Mouse (Mus musculus) monocyte, adult 2 months (primary cell): ENCODE results near the gene Bcl2l11.

Experiments used
- DNase-seq, 2 experiments: peaks; one replicate each; pipeline ENCODE4 v3.0.0; 2022; ENCODE audit warnings: low spot score in 2 of 2, low read depth in 1 of 2

The Bcl2l11 gene

DNA sequence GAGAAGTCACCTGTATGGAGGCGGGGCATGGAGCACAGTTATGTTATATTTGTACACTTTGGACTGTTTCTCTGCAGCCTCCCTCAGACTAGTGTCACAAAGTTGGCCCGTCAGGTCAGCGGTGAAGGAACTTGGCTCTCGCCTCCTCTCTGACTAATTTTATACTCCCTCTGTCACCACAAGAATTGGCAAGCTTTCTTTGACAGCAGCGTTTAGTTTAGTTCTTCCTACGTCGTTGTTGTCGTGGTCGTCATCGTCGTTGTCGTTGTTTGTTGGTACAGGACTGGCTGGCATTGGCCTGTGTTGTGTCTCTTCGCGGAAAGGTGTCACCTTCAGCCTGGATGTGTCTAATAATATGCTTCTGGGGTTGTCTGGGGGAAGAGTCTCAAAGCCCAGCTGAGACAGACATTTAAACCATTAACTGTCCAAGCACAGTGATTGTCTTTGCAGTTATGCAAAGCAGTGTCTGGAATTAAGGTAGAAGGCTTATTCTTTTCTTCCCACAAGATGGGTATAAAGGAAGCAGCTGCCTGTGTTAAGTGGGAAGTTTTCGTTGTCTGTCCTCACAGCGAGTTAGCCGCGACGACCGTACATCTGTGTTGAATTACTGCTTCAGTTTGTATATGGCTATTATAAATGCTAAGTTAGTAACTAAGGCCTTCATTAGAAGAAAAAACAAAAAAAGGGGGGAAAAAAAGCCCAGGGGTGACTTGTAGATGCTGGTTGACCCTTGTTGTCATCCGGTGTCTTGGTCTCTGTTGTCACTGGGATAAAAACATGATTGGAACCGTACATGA is 11.8 kb downstream of the Bcl2l11 start:
- no peak for DNase-seq

DNA sequence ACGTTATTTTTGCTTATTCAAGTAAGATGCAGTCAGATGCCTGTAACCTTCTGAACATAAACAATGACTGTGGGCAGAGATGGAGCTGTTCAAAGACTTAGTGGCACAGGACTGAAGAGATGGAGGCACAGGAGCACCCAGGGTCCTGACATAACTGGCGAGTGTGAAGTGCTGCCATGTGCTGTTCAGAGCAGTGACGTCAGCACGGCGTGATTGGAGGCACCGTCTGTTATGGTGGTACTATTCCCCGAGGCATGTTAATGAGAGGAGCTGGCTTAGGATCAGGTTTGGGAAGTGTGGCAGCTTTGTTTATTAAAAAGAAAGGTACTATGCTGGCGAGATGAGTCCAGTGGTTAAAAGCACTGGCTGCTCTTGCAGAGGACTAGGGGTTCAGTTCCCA is 13.1 kb downstream of the Bcl2l11 start:
- DNase-seq, result no peak

DNA sequence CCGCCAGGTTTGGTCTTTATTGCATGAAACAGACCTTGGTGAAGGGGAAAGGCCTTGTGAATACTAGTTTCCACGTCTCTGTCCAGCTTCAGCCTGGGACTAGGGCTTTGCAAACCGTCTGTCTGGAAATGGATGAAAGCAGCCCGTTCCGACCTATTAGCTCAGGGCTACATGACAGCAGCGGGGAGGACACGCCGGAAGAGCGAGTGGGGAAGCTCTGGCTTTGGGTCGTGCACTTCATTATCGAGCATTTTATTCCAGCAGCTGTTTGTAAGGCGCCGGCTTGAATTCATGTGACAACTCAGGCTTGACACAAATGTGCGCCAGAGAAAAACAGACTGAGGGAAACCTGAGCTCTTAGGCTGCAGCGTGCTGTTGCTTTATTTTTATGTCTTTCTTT is 13.9 kb downstream of the Bcl2l11 start:
- DNase-seq, result no peak

DNA sequence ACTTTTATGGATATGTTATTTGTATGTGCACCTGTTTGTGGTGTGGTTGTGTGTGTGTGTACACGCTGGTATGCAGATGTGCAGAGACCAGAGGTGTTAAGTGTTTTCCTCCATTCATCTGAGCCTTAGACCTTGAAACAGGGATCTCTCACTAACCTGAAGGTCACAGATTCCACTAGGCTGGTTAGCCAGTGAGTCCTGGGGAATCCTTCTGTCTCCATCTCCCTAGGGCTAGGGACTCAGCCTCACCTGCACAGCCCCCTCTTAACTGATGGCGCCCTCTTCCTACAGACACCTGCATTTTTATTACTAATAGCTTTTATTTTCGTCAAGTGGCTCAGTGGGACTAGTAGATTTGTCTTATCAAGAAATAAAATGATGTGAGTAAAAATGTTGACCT is 14.3 kb downstream of the Bcl2l11 start:
- DNase-seq, result no peak

DNA sequence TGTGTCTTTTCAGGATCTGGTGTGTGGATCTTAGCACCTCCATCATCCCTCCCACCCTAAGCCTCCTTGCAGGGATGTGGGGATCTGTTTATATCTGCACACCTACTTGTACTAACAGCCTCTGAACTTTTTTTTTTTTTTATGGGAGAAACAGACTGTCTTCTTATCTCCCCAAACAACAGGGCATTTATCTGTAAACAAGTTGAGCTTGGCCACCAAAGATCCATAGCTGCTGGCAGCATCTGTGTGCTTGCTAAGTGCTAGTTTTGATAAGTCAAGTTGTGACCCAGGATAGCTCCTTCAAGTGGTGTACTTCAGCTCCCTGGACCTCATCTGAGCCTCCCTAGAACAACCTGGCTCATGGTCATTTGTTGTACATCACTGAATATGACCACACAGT is 18.2 kb downstream of the Bcl2l11 start:
- DNase-seq, result no peak

DNA sequence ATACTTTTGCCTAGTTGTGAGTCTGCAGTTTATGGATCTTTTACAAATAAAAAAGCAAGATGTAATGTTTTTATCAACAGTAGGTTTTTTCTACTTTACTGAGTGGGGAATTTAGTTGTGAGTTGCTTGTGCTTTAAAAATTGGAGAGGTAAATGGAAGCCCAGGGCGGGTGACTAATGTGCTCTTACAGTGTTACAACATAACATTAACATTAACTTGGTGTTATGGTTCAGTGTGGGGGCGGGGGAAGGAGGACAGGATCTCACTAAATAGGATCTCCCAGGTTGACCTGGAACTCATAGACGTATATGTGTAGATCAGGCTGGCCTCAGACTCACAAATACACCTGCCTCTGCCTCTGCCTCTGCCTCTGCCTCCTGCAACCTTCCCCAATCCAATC is 19.6 kb downstream of the Bcl2l11 start:
- DNase-seq, result no peak

DNA sequence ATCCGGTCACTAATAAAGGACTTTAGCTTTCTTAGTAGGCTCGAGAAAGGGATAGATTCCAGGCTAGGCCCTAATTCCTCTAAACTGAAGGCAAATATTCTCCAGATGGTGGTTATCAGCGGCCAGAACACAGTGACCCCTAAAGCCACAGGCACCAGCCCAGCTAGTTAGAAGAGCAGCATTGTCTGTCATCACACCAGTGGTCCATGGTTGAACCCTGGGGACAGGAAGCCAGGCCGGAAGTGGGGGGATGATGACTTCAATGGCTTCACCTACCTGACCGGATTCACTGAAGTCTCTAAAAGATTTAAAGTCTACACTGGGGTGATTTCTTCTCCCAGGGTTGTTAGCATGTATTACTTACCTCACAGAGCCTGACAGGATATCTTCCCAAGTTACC is 23.8 kb downstream of the Bcl2l11 start:
- no peak for DNase-seq

DNA sequence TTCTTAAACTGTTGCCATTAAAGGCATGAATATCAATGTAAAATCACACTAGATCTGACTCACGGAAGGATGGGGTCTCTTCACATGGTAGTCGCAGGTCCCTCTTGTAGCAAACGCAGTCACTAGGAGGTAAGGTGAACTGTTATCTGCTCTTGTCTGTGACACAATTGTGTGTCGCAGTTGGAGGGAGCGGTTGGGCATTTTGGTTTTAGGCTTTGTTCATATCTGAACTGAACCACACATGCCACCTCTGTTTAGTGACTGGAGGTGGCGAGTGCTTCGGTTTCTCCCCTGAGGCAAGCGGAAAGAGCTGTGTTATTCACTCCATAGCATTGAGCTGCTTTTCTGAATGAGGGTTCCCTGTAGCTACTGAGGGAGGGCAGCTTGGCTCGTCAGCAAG is 26.4 kb downstream of the Bcl2l11 start:
- DNase-seq, result no peak

DNA sequence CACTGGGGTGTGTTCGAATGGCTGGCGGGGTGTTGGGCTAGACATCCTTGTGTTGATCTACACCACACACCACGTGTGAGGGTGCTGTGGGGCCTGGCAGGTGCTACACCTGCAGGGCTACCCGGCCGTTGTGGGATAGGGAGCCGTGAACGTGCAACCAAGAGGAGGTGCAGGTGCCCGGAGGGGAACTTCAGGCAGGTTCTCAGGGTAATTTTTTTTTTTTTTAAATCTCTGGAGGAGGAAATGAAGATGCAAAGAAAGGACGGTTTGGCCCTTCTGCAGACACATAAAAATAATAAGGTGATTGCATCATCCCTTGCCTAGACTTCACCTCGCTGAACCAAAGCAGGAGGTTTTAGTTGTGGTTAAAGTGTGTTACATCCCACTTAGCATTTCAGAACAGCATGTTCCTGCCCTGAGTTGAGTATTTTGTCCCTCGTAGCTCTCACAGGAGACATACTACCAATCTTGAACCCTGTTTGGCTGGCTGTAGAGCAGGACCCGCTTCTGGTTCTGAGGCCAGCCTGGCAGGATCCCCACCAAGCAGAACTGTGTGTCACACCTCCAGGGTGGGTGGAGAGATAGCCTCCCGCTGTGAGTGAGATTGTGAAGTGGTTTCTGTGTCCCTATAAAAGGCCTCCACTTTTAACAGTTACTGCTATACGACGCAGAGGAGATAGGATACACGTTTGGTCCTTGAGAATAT is 27.2 kb downstream of the Bcl2l11 start:
- no peak for DNase-seq

DNA sequence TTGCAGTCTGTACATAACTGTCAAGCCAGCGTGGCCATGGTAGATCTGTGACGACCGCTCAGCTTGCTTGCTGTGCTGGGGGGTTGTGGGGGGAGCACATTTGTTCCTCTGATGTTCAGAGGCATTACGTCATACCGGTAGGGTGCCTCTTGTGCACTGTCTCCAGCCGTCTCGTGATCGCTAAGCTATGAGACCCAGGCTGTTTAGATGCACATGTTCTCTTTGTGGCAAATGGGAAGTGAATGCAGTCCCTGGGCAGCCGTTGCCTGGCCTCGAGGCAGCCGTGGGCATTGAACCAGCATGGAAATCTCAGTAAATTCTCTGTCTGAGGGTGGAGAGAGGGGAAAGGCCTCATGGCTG is 27.7 kb downstream of the Bcl2l11 start:
- DNase-seq, result peak in 1 of 2 experiments; percentile 19

DNA sequence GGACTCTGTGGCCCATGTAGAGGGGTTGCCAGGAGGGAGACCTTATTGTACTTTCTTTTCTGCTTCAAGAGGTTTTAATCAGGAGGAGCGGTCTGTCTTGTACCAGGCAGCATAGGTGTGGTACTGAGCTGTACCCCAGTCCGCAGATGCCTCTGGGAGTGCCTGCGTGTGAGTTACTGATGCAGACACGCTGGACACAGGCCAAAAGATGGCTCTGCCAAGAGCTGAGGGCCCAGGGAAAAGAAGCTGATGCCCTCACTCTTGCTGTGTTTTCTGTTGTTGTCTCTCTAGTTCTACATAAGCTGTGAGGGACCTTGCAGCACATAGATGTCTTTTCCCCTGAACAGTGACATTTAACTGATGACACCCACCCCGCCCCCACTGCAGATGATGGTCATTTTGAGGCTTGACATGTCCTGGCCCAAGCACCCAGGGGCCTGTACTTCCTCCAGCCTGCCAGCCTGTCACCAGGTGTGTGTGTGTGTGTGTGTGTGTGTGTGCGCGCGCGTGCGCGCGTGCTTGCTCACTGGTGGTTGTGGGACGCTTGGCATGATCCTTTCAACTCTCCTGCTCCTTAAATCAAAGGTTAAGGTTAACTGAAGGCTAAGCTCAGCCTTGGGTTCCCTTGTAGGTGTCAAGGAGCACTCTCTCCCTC is 29.7 kb downstream of the Bcl2l11 start:
- no peak for DNase-seq

DNA sequence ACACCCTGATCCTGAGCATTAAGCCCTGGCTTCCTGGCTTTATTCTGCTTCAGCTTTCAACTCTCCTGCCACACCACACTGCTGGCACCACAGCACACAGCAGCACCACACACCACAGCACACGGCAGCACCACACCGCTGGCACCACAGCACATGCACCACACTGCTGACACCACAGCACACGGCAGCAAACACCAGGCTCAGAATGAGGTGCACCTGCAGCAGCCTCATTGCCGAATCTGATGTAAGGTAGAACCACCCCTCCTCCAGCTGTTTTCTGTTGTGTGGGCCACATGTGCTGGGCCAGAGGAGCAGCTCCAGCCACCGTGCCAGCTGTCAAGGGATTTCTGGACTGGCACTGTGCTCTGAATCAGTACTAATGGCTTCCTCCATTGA is 30.2 kb downstream of the Bcl2l11 start:
- no peak for DNase-seq

DNA sequence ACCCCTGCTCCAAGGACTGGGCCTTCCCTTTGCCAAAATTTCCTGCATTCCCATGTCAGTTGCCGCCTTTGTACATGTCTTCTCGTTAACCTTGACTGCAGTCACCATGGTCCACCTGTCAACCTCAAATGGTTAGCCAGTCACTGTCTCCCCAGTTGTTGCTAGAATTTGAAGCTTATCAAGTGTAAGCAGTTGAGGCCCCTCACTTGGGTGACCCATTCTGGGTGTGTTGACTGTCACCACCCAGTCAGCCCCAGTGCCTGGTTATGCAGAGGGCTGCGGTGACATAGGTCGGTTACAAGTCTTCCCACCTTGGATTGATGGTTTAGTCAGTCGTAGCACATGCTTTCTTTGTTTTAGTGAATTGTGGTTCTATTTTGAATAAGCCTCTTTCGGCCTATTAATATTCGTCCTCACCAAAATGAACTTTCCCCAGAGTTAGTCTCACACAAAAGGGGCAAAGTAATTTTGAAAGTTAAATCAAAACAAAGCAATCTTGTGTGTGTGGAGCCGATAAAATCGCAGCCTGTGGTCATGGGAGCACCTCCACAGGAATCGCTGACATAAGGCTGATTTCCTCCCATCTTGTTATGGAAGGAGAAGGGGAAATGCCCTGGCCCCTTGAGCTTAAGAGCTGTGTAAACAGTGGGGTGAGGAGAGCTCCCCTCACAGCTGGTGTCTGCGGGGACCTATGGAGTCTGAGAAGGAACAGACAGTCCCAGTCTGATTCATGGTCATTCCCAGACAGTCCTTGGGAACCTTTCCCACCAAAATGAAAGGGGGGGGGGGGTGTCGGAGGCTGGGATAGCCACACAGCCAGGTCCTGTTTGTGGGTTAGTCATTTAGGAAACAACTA is 30.9 kb downstream of the Bcl2l11 start:
- no peak for DNase-seq

DNA sequence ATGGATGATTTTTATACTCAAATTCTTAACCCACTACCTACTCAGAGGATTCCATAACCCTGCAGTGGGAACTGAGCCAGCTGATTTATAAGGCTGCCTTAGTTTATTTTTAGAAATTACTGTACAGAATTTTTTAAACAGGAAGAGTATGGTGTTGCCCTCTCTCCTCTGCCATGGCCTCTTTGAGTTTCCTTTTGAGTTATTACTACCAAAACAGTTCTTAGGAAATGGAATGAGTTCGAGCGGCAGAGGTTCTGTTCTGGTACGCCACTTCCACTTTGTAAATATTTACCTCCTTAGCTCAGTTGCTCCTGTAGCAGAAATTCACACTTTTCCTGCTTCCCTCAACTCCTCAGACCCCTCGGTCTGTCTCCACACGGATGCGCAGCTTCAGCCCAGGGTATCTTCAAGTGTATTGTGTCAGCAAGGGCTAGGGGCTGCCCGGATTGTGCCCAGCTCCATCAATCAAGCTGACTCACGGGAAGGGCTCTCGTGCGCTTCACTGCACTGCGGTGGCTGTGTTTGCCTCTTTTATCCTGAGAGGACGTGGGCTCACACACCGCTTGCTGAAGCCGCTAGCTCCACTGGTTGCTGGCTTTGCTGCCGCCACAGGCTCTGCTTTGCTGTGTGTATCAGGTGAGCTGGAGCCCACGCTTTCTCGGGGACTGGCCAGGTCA is 33.0 kb downstream of the Bcl2l11 start:
- no peak for DNase-seq

DNA sequence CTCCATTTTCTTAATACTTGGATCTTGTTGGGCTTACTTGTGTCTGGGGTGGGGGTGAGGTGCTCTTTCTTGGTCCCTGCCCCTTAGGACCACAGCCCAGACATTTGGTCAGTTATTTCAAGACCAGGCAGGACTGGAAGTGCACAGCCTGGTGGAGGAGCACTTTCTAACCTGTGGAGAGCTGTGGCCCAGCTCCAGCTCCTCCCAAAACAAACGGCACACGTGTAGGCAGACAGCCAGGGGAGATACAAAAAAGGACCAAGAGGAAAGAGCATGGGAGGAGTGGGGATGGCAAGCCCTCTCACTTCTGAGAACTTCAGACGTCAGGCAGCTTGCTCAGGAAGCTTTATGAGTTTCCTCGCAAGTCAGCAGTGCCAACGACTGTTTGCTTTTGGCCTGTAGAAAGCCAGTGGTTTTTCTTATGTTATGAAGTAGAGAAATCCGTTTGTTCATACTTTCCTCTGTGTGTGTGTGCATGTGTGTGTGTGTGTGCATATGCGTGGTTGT is 33.8 kb downstream of the Bcl2l11 start:
- no peak for DNase-seq

DNA sequence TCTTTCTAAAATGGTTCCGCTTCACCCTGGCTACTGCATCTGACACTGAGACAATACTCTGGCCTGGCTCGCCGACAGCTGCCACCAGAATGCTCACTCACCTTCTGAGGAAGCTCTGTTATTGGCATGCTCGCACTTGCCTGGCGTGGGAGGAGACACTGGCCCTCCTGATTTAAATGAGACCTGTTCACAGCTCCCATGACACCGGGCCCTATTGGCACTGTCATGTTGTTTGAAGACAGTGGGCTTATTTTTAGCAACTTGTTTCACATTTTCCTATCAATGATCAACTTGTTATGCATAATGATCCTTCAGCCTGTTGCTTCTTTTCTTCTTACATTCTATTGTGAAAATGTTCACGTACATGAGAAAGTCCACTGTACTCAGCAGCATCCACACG is 37.3 kb downstream of the Bcl2l11 start:
- DNase-seq, result no peak

DNA sequence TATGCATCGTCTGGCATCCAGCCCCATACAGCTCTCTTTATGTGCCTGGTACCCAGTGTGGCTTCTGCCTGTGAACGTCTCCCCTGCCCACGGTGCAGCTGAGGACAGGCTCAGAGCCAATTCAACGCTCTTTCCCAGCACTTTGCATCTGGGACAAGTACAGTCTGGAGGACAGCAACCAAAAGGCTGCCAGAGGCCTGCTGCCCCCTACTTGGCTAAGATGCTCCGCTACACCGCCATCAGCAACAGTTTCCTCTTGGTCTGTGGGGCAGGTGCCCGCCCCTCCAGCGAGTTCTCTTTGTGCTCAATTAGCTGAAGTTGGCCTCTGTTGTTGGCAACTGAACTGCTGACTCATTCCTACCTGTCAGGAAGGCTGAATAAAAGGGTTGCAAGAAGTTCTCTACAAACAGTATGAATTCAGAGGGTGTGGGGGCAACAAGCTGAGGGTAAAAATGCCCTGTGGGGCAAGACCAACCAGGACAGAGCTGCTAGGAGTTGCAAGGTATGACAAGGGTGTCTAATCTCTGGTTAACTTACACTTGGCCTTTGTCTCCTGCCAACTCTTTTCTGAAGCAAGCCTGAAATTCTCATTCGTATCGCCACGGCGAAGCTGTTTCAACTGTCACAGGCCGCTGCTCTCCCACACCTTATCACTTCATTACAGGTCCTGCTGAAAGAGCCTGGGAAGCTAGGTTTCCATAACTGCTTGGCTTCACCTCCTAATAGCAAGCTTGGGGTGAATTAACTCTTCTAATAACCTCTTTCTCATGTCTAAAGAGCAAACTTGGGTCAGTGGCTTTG is 41.0 kb downstream of the Bcl2l11 start:
- DNase-seq, result no peak

DNA sequence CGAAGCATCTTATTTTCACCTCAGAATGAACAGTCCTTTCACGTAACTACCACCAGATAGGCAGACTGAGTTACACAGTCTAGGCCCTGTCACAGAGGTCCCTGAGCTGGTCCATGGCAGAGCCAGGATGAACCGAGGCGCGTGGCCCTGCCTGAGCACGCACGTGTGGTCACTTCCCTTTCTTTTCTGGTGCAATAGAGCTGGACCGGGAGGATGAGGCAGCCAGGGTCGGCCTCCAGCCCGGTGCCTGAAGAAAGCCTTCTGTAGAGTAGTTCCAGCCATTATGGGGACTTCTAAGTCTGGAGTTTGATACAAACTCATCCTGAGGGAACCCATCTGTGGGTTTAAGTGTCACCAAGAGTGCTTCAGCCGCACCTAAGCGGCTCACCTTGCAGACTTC is 42.1 kb downstream of the Bcl2l11 start:
- no peak for DNase-seq

DNA sequence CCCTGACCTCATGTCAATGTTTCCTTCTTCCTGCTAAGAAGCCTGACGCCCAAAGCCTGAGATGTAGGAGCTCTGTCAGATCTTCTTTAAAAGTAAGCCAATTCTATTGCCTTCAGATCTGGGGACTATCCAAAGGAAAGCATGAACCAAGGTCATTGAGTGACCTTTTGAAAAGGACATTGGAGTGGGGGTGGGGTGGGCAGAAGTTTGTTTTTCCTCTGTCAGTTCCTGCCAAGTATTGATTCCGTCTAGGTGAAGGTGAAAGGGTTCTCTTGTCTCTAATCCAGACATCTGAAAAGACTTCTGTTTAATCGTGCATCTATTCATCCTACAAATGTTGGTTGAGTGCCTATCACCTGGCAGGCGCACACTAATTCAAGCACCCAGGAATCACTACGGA is 43.6 kb downstream of the Bcl2l11 start:
- no peak for DNase-seq

DNA sequence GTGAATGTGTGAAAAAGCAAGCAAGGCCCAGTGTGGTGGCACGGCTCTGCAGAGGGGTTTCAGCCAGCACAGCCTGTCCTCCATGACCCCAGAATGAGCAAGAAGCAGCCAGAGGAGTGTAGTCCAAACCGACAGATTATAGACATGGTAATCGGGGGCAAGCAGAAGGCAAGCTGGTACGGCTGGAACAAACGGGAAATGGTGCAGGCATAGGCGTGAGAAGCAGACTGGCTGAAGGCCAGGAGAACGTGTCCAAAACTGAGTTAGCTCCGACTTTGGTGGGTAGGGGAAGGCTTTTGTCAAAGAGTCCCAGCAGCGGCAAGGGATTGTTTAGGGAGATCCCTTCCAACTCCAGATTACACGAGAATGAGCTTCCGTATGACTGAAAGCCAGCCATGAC is 44.1 kb downstream of the Bcl2l11 start:
- DNase-seq, result no peak
